12 mouse cellular contexts compared by ENCODE assay signal in the genomic region with DNA sequence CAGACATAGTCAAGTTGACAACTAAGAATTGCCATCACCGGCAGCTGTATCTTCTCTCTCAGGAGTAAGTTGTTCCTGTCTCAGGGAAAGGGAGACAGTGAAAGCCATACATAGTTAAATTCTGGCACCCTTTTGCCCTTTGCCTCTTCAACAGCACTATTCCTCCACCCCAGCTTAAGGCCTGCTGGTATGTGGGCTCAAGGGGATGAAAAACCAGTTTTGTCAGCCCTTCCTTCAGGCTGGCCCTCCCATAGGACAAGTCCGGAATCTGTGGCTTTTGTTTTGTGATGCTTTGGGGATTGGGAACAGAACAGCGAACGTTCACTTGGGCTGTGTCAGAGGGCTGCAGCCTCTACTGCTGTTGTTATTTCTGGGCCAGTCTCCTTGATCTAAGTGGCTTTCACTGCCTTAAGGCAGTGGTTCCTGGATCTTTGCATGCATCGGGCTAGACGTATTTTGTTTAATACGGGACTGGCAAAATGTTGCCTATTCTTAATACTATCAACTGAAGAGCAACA.
A peak's percentile ranks its signal among the peaks of the same experiment; 100 is the strongest.
DNase-seq lines count a peak whose midpoint lies in the region; ATAC-seq and TF ChIP-seq lines count a peak whose summit lies in the region.
"Had no signal": no experiment of that assay in that cellular context is flagged by ENCODE, and none has a peak within 500 bp of the region (broad histone marks: within the 10 kb centered on the region; RNA-seq: fewer than 3 reads in every experiment).

No protein-coding gene starts in this region.

- no peak overlapping the region for H3K4me3 ChIP-seq in heart, embryonic 16.5 days (ENCODE audit: low read length)
- no peak overlapping the region for H3K4me3 ChIP-seq in midbrain, embryonic 11.5 days (ENCODE audit: low read depth, low read length)
- H3K4me3 ChIP-seq in midbrain, embryonic 10.5 days, result no peak overlapping the region
- no peak overlapping the region for H3K4me3 ChIP-seq in hindbrain, postnatal 0 days (ENCODE audit: low read length)
- H3K4me3 ChIP-seq in stomach, embryonic 16.5 days (replicated peaks; ENCODE audit: low read length), result no peak overlapping the region
- H3K4me3 ChIP-seq: left cerebral cortex, adult 2 months; neural tube, embryonic 12.5 days had no signal

- no peaks in the 10 kb centered on the region for H3K36me3 ChIP-seq in heart, embryonic 16.5 days (ENCODE audit: control insufficient read depth, insufficient read depth)
- H3K36me3 ChIP-seq in midbrain, embryonic 11.5 days (ENCODE audit: control insufficient read depth, insufficient read depth, low read length), result no peaks in the 10 kb centered on the region
- no peaks in the 10 kb centered on the region for H3K36me3 ChIP-seq in midbrain, embryonic 10.5 days
- H3K36me3 ChIP-seq in hindbrain, postnatal 0 days (ENCODE audit: insufficient read depth, low read length), result no peaks in the 10 kb centered on the region
- H3K36me3 ChIP-seq in stomach, embryonic 16.5 days (ENCODE audit: control insufficient read depth, insufficient read depth, low read length), result no peaks in the 10 kb centered on the region
- H3K36me3 ChIP-seq: neural tube, embryonic 12.5 days had no signal

- H3K27me3 ChIP-seq in heart, embryonic 16.5 days (ENCODE audit: control insufficient read depth, insufficient read depth, low read length), result no peaks in the 10 kb centered on the region
- no peaks in the 10 kb centered on the region for H3K27me3 ChIP-seq in midbrain, embryonic 11.5 days (ENCODE audit: control insufficient read depth, insufficient read depth, low read length)
- no peaks in the 10 kb centered on the region for H3K27me3 ChIP-seq in midbrain, embryonic 10.5 days (ENCODE audit: low read depth, poor library complexity, severe bottlenecking)
- H3K27me3 ChIP-seq in hindbrain, postnatal 0 days (ENCODE audit: insufficient read depth, low read length), result no peaks in the 10 kb centered on the region
- H3K27me3 ChIP-seq in stomach, embryonic 16.5 days (ENCODE audit: control insufficient read depth, insufficient read depth, low read length), result no peaks in the 10 kb centered on the region
- H3K27me3 ChIP-seq: neural tube, embryonic 12.5 days had no signal

- H3K9ac ChIP-seq in heart, embryonic 16.5 days (ENCODE audit: low read length), result no peak overlapping the region
- no peak overlapping the region for H3K9ac ChIP-seq in midbrain, embryonic 11.5 days (ENCODE audit: low read length)
- no peak overlapping the region for H3K9ac ChIP-seq in hindbrain, postnatal 0 days (replicated peaks; ENCODE audit: low read length)
- H3K9ac ChIP-seq in stomach, embryonic 16.5 days (ENCODE audit: low read length), result 0 out of 2 replicates have a peak overlapping the region, but pooled peaks have one; percentile 4
- H3K9ac ChIP-seq: neural tube, embryonic 12.5 days had no signal

- DNase-seq in heart, postnatal 14 days, result no peak
- DNase-seq in midbrain, embryonic 11.5 days (ENCODE audit: low spot score, missing footprints), result peak; percentile 84
- DNase-seq in midbrain, embryonic 10.5 days (ENCODE audit: low spot score), result no peak
- DNase-seq in hindbrain, postnatal 0 days (ENCODE audit: low spot score), result no peak
- DNase-seq in liver, result no peak
- DNase-seq: right cerebral cortex, postnatal 25 days had no signal

- no peak for TF ChIP-seq CTCF in hindbrain, postnatal 0 days (IDR thresholded peaks at IDR 0.05; ENCODE audit: low read depth)

- H3K9me3 ChIP-seq in heart, embryonic 16.5 days (replicated peaks; ENCODE audit: control insufficient read depth, low read length), result no peaks in the 10 kb centered on the region
- no peaks in the 10 kb centered on the region for H3K9me3 ChIP-seq in midbrain, embryonic 11.5 days (ENCODE audit: control insufficient read depth, low read length)
- no peaks in the 10 kb centered on the region for H3K9me3 ChIP-seq in midbrain, embryonic 10.5 days (replicated peaks)
- H3K9me3 ChIP-seq in hindbrain, postnatal 0 days (ENCODE audit: low read length), result no peaks in the 10 kb centered on the region
- no peaks in the 10 kb centered on the region for H3K9me3 ChIP-seq in stomach, embryonic 16.5 days (replicated peaks; ENCODE audit: control insufficient read depth, low read length)
- H3K9me3 ChIP-seq: neural tube, embryonic 12.5 days had no signal

- H3K27ac ChIP-seq in heart, embryonic 16.5 days (ENCODE audit: low read length), result no peak overlapping the region
- no peak overlapping the region for H3K27ac ChIP-seq in midbrain, embryonic 11.5 days (ENCODE audit: low read depth, low read length)
- no peak overlapping the region for H3K27ac ChIP-seq in midbrain, embryonic 10.5 days (replicated peaks)
- H3K27ac ChIP-seq in hindbrain, postnatal 0 days, result no peak overlapping the region
- peak overlapping the region; percentile 53 for H3K27ac ChIP-seq in stomach, embryonic 16.5 days (ENCODE audit: low read length)
- H3K27ac ChIP-seq: left cerebral cortex, adult 2 months; neural tube, embryonic 12.5 days had no signal

- no peak for ATAC-seq in heart, embryonic 16.5 days (replicated peaks; ENCODE audit: extremely low read depth, insufficient read depth, low FRiP score)
- no peak for ATAC-seq in midbrain, embryonic 11.5 days (ENCODE audit: low FRiP score)
- no peak for ATAC-seq in hindbrain, postnatal 0 days
- ATAC-seq in stomach, embryonic 16.5 days (ENCODE audit: insufficient read depth, low FRiP score), result peak; percentile 57; the same call in 1 of the 2 replicates
- no peak for ATAC-seq in inflammation-experienced regulatory T-cells, adult 6 months
- ATAC-seq: CD4-positive, CD25-positive, alpha-beta regulatory T cell, adult 4 months had no signal

- H3K4me1 ChIP-seq in heart, embryonic 16.5 days (ENCODE audit: control insufficient read depth, insufficient read depth, low read length), result peaks cover 10% of the 10 kb centered on the region
- no peaks in the 10 kb centered on the region; the same call in 1 of the 2 replicates for H3K4me1 ChIP-seq in midbrain, embryonic 11.5 days (ENCODE audit: control insufficient read depth, insufficient read depth, low read length)
- H3K4me1 ChIP-seq in midbrain, embryonic 10.5 days, result peaks cover 14% of the 10 kb centered on the region
- H3K4me1 ChIP-seq in hindbrain, postnatal 0 days (ENCODE audit: insufficient read depth, low read length), result no peaks in the 10 kb centered on the region
- 0 out of 2 replicates have a peak, but pooled peaks cover 5% of the 10 kb centered on the region for H3K4me1 ChIP-seq in stomach, embryonic 16.5 days (ENCODE audit: control insufficient read depth, insufficient read depth, low read length)
- H3K4me1 ChIP-seq: neural tube, embryonic 12.5 days had no signal

- intact Hi-C loops in heart, postnatal 14 days (cut with DNase I), result no loop called here

- WGBS in heart, embryonic 16.5 days, result 63% methylated on average over 7 of the region's 7 CpGs
- 54% methylated on average over 7 of the region's 7 CpGs for WGBS in midbrain, embryonic 11.5 days
- 65% methylated on average over 7 of the region's 7 CpGs for WGBS in midbrain, embryonic 10.5 days
- 58% methylated on average over 7 of the region's 7 CpGs for WGBS in hindbrain, postnatal 0 days
- WGBS in stomach, embryonic 16.5 days, result 52% methylated on average over 7 of the region's 7 CpGs

- peak overlapping the region; percentile 54 for H3K4me2 ChIP-seq in heart, embryonic 16.5 days (ENCODE audit: low read depth, low read length)
- no peak overlapping the region for H3K4me2 ChIP-seq in midbrain, embryonic 11.5 days
- H3K4me2 ChIP-seq in hindbrain, postnatal 0 days (ENCODE audit: low read depth, low read length), result peak overlapping the region; percentile 43; the same call in 1 of the 2 replicates
- H3K4me2 ChIP-seq in stomach, embryonic 16.5 days (ENCODE audit: low read depth, low read length), result peak overlapping the region; percentile 42
